Mouse (Mus musculus) spleen, adult 2 months (tissue): ENCODE data around the gene Nckap5. TPM values are rescaled to one million over a fixed set of nuclear protein-coding genes. Genes with fewer than 3 reads are reported as not detected.

Experiments
- DNase-seq, 2 experiments: peaks; one replicate each; pipeline versions ENCODE4 v3.0.0 to v3.0.0-alpha.2; 2012 to 2021; ENCODE audit warnings: low spot score in 2 of 2, low read depth in 1 of 2
- H3K27ac ChIP-seq: fragments of 200-500 bp; 2 replicates; pipeline ENCODE4 v1.5.1; 2012; ENCODE audit warnings: low read length, inconsistent platforms; ENCODE audit not compliant: insufficient read depth
- H3K27me3 ChIP-seq: fragments of 200-500 bp; 2 replicates; pipeline ENCODE4 v1.6.1; 2012; ENCODE audit warnings: mild to moderate bottlenecking, moderate library complexity, low read length, inconsistent platforms; ENCODE audit not compliant: control insufficient read depth, insufficient read depth
- H3K36me3 ChIP-seq: fragments of 200-500 bp; 2 replicates; pipeline ENCODE4 v1.6.1; 2012; ENCODE audit warnings: mild to moderate bottlenecking, low read length, inconsistent platforms; ENCODE audit not compliant: control insufficient read depth, insufficient read depth
- H3K4me1 ChIP-seq: fragments of 200-500 bp; 2 replicates; pipeline ENCODE4 v1.6.1; 2011; ENCODE audit warnings: inconsistent platforms; ENCODE audit not compliant: control insufficient read depth, insufficient read depth, insufficient read length
- H3K4me3 ChIP-seq: fragments of 200-500 bp; 2 replicates; pipeline ENCODE4 v1.5.1; 2011; ENCODE audit warnings: mild to moderate bottlenecking, inconsistent platforms; ENCODE audit not compliant: insufficient read depth, insufficient read length; ENCODE audit errors: extremely low read depth
- CTCF ChIP-seq: fragments of 200-500 bp; IDR thresholded peaks from 2 replicates; pipeline ENCODE4 v1.5.1; 2011; ENCODE audit warnings: mild to moderate bottlenecking, inconsistent platforms; ENCODE audit not compliant: insufficient read depth, insufficient read length, insufficient replicate concordance; ENCODE audit errors: extremely low read depth
- POLR2A ChIP-seq: fragments of 200-500 bp; IDR thresholded peaks from 2 replicates; pipeline ENCODE4 v1.6.1; 2011; ENCODE audit warnings: low read depth, low read length, inconsistent platforms
- WGBS: fragments of 180-500 bp; shearing (Covaris S2); methylation state at CpG from one replicate; pipeline ENCODE4 v1.1.7; 2018; 5-methylcytosine and 5-hydroxymethylcytosine counted together
- polyA plus RNA-seq: library from polyadenylated mRNA; depleted of rRNA; stranded (reverse); fragments of >200 nt; gene quantifications from 2 replicates; pipeline ENCODE4 v1.2.3, GENCODE M21; 2012

The Nckap5 gene
- polyA plus RNA-seq, 1 experiment: 0.26 TPM

DNA sequence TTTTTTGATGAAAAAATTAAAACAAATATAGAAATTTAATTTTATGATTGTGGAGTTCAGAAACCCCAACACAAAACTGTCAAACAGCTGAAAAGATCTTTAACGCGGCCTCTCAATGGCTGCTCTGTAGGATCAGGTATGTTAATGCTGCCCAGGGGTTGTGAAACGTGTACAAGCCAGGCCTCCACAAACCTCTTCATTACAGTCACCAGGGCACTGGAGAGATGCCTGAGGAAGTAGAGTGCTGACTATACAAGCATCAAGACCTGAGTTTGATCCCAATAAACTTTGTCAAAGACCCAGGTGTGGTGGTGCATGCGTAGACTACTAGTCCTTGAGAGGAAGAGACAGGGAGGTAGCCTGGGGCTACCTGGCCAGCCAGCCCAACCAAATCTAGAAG is 222.0 kb downstream of the Nckap5 start:
- Histone ChIP-seq H3K27me3 (no peaks in the 10 kb centered on the region), H3K36me3 (no peaks in the 10 kb centered on the region), H3K4me1 (no peaks in the 10 kb centered on the region), H3K27ac (no peak overlapping the region), H3K4me3 (no peak overlapping the region)
- WGBS: 94% methylated on average over 4 of the region's 4 CpGs
- no peak for DNase-seq
- TF ChIP-seq CTCF (no peak), POLR2A (no peak)

DNA sequence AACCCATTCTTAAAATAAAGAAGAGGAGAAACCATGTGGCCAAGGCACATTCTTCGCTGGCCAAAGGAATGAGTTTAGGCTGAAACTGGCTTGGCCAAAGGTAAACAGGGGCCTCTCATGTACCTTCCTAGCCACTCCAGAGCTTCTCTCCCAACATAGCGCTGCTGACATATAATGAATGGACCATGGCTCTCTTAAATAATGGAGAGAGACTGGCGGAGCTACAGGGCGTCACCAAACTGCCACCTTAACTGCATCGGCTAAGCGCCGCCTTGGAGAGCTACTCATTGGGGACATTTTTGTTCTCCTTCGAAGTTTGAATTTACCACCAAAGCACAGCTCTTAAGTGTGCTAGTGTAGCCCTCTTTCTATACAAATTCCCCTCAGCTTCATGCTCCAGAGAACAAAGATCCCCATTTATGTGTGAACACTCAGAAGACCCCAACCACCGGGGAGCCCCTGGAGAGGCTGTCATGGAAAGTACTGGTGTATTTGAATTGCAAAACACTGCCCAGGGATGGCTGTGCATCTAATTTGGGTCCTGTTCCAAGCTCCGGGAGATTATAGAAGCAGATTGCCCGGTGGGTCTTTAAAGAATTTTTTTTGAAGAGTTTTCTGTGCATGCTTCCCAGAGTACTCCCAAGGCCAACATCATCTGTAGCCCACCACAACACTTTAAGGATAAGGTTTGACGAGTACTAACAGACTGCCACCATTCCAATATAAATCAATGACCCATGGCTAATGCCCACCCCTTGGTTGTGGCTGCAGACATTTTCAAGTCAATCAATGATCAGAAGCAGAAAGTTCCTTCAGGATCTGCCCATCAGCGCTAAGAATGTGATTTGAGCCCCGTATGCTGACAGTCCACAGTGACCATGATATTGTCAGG is 224.2 kb downstream of the Nckap5 start:
- Histone ChIP-seq H3K27ac (no peak overlapping the region), H3K27me3 (no peaks in the 10 kb centered on the region), H3K36me3 (no peaks in the 10 kb centered on the region), H3K4me3 (no peak overlapping the region), H3K4me1 (no peaks in the 10 kb centered on the region)
- DNase-seq: no peak
- 92% methylated on average over 14 of the region's 14 CpGs for WGBS
- no peak for TF ChIP-seq CTCF
- TF ChIP-seq POLR2A: no peak

DNA sequence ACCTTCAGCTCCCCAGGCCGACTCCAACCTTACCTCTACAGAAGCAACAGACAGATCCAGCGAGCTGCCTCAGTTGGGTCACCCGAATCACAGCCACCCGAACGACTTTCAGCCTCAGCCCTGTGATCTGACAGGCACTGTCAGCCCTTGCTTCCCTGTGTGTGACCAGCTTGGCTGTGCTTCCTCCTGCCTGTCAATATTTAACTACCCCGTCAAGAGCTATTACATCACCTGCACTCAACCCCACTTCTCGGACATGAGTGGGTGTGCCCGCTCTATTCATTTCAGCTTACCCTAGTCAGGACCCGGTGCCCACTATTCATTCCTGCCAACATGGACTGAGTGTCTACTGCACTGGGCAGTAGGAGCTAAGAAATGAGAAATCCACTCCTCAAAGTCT is 226.0 kb downstream of the Nckap5 start:
- H3K36me3 ChIP-seq: no peaks in the 10 kb centered on the region
- H3K27me3 ChIP-seq: no peaks in the 10 kb centered on the region
- no peak for TF ChIP-seq CTCF
- TF ChIP-seq POLR2A: no peak
- H3K27ac ChIP-seq: no peak overlapping the region
- no peaks in the 10 kb centered on the region for H3K4me1 ChIP-seq
- no peak for DNase-seq
- H3K4me3 ChIP-seq: no peak overlapping the region
- 75% methylated on average over 9 of the region's 9 CpGs for WGBS

DNA sequence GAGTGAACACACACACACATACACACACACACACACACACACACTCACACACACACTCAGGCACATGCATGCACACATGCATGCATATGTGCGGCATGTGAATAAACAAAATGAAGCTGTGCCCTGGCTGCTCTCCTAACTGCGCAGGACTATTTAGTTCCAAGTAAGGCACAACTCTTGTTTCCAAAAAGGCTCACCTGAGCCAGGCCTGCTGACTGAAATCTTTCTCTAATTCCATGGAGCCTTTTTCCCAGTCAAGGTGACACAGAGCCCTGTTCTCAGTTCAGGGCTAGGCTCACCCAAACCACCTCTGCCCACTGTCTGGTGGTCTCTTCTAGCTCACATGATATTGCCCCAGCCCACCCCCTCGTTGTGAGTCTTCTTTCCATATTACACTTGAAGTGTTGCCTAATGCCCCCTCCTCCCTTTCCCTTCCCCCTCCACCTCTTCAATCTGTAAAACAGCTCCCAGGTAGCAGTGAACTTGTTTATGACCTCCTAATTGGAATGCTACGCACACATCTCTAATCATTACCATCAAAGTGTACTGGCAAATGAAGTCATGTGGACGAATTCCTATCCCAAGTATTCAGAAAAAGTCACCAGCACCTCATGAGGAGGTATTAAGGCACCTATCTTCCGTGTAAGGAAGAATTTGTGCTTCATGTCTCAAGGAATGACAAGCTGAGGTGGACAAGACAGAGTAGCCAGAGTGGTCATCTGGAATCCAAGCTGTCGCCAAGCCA is 226.7 kb downstream of the Nckap5 start:
- no peaks in the 10 kb centered on the region for H3K4me1 ChIP-seq
- 82% methylated on average over 7 of the region's 7 CpGs for WGBS
- no peaks in the 10 kb centered on the region for H3K36me3 ChIP-seq
- DNase-seq: no peak
- no peaks in the 10 kb centered on the region for H3K27me3 ChIP-seq
- TF ChIP-seq POLR2A: no peak
- TF ChIP-seq CTCF: no peak
- H3K4me3 ChIP-seq: no peak overlapping the region
- H3K27ac ChIP-seq: no peak overlapping the region

DNA sequence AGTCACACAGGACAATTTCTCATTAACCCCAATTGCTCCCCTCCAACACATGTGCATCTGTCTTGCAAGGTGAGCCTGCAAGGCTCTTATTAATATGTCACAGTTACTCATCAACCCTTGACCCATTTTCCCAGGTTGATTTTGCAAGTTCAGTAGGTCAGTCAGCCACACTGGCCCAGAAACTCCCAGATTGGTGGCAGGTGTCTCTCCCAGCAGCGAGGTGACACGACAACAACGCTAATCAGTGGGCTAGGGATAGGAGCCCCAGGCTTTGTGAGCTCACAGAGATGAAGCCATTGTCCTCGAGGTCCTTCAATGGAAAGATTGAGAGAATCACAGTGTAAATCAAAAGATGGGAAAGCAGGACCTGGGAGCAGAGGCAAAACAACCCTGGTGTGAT is 230.0 kb downstream of the Nckap5 start:
- Histone ChIP-seq H3K27me3 (no peaks in the 10 kb centered on the region), H3K4me3 (no peak overlapping the region), H3K27ac (no peak overlapping the region), H3K36me3 (no peaks in the 10 kb centered on the region), H3K4me1 (no peaks in the 10 kb centered on the region)
- DNase-seq: no peak
- TF ChIP-seq CTCF: no peak
- TF ChIP-seq POLR2A: no peak
- WGBS: 77% methylated on average over 4 of the region's 4 CpGs

DNA sequence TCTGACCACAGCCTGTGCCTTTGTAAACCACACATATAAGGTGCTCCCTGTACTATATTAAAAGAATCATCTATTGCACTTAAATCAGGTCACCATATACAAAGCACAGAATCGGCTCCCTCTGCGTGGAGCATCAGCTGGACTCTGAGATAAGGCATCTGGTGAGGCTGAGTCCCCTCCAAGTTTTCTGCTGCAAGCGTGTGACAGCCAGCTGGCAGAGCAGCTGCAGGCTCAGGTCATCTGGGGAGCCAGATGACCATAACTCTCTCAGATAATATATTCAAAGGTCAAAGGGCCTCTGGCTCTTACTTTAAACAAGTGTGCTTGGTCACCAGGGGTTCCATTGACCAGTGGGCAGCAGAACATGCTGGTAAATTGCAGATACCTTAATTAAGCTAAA is 233.2 kb downstream of the Nckap5 start:
- Histone ChIP-seq H3K4me3 (no peak overlapping the region), H3K27ac (no peak overlapping the region), H3K4me1 (no peaks in the 10 kb centered on the region), H3K36me3 (no peaks in the 10 kb centered on the region), H3K27me3 (no peaks in the 10 kb centered on the region)
- DNase-seq: no peak
- WGBS: 78% methylated on average over 3 of the region's 3 CpGs
- no peak for TF ChIP-seq CTCF
- no peak for TF ChIP-seq POLR2A

DNA sequence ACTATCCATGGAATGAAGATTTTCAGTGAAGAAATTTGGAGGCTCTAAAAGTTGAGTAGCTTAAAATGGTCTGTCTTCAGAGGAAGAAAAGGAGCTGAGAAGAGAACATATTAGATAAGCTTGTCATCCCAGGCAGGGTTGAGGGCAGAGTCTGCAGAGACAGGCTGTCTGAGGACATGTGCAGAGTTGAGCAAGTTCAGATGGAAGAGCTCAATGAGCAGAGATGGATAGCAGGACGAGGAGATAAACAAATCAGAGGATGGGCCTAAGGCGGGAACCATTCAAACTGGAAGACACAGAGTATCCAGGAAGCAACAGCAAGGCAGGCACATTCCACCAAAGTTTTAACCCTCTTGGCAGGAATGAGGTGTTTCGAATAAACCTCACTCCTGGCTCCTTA is 235.8 kb downstream of the Nckap5 start:
- Histone ChIP-seq H3K27me3 (no peaks in the 10 kb centered on the region), H3K4me3 (no peak overlapping the region), H3K4me1 (no peaks in the 10 kb centered on the region), H3K36me3 (no peaks in the 10 kb centered on the region), H3K27ac (no peak overlapping the region)
- no peak for DNase-seq
- WGBS: 80% methylated on average over 3 of the region's 3 CpGs
- TF ChIP-seq CTCF (no peak), POLR2A (no peak)
